Mouse (Mus musculus): Measurements from ENCODE around the gene Il1r2.

DNA sequence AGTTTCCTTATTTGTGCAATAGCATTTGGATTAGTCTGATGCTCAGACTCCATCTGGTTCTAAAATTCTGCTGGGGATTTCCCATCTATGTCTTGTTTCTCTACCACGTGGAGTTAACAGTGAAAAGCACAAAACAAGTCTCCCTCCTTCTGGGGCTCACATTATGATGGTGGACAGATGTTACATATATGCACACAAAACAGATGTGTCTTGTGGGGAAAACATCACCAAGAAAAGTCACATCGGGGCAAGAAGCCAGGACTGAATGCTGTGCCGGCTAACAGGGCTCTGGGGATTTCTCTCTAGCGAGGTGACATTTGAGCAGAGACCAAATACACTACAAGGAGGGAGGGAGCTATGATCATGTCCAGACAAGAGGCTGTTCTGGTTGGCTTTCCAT lies 32.8 kb downstream of the Il1r2 start:
- TF ChIP-seq POLR2A (IDR thresholded peaks at IDR 0.05; ENCODE audit: control insufficient read depth, low read depth, low read length) (no peak), CTCF (IDR thresholded peaks at IDR 0.05; ENCODE audit: control insufficient read depth, insufficient read depth, insufficient replicate concordance, low read depth, low read length) (no peak)

All from testis, adult 2 months (tissue).